Mouse (Mus musculus) forelimb bud, embryonic 11.5 days (tissue): ENCODE results near the gene Fam189a1.

Source experiments
- DNase-seq: peaks from one replicate; pipeline ENCODE4 v3.0.0-alpha.2; 2012; ENCODE audit warnings: low read depth, low spot score

Fam189a1 gene

GRCm38 (mm10) chr7:64830214-64830995, 326.0 kb downstream of the Fam189a1 start:
- no peak for DNase-seq

- DNase-seq = no peak
Measured at GRCm38 (mm10) chr7:64821081-64821480, 335.3 kb downstream of the Fam189a1 start.

- no peak for DNase-seq
Measured at GRCm38 (mm10) chr7:64819683-64820082, 336.7 kb downstream of the Fam189a1 start.

- no peak for DNase-seq
Measured at GRCm38 (mm10) chr7:64808876-64809275, 347.5 kb downstream of the Fam189a1 start.

GRCm38 (mm10) chr7:64805100-64805499, 351.3 kb downstream of the Fam189a1 start:
- no peak for DNase-seq

GRCm38 (mm10) chr7:64795554-64795953, 360.8 kb downstream of the Fam189a1 start:
- DNase-seq = no peak

- no peak for DNase-seq
Measured at GRCm38 (mm10) chr7:64792031-64792430, 364.3 kb downstream of the Fam189a1 start.

- DNase-seq = no peak
Measured at GRCm38 (mm10) chr7:64791145-64791544, 365.2 kb downstream of the Fam189a1 start.

- no peak for DNase-seq
Measured at GRCm38 (mm10) chr7:64785040-64785439, 371.3 kb downstream of the Fam189a1 start.

- DNase-seq = no peak
Measured at GRCm38 (mm10) chr7:64779501-64779900, 376.9 kb downstream of the Fam189a1 start.

- no peak for DNase-seq
Measured at GRCm38 (mm10) chr7:64776708-64777489, 379.5 kb downstream of the Fam189a1 start.

- no peak for DNase-seq
Measured at GRCm38 (mm10) chr7:64773465-64773864, 382.9 kb downstream of the Fam189a1 start.

GRCm38 (mm10) chr7:64770779-64771390, 385.5 kb downstream of the Fam189a1 start:
- DNase-seq = no peak

GRCm38 (mm10) chr7:64769768-64770167, 386.6 kb downstream of the Fam189a1 start:
- DNase-seq = no peak

- no peak for DNase-seq
Measured at GRCm38 (mm10) chr7:64765595-64765994, 390.8 kb downstream of the Fam189a1 start.

- no peak for DNase-seq
Measured at GRCm38 (mm10) chr7:64755141-64755540, 401.2 kb downstream of the Fam189a1 start.

- DNase-seq = no peak
Measured at GRCm38 (mm10) chr7:64754161-64754560, 402.2 kb downstream of the Fam189a1 start.

- no peak for DNase-seq
Measured at GRCm38 (mm10) chr7:64753678-64754077, 402.7 kb downstream of the Fam189a1 start.

GRCm38 (mm10) chr7:64752133-64752532, 404.2 kb downstream of the Fam189a1 start:
- no peak for DNase-seq

GRCm38 (mm10) chr7:64751465-64751864, 404.9 kb downstream of the Fam189a1 start:
- peak; percentile 76 for DNase-seq

- DNase-seq = no peak
Measured at GRCm38 (mm10) chr7:64743610-64744009, 412.8 kb downstream of the Fam189a1 start.
